Mouse (Mus musculus) limb, embryonic 10.5 days (tissue): ENCODE results near the gene Zfp787. TPM values are rescaled to one million over a fixed set of nuclear protein-coding genes. Genes with fewer than 3 reads are reported as not detected.
"Not testable (repeated sequence)": the region's sequence is repeated elsewhere in the genome, so short reads cannot be mapped to it uniquely, and the experiment has no call there.

Source experiments
- DNase-seq: peaks from one replicate; pipeline ENCODE4 v3.0.0-alpha.2; 2017; ENCODE audit warnings: low spot score
- H3K27ac ChIP-seq: fragments of 300-500 bp; sonication (generic); 2 replicates; pipeline ENCODE4 v1.5.1; 2016; ENCODE audit warnings: mild to moderate bottlenecking
- H3K27me3 ChIP-seq: fragments of 300-500 bp; sonication (generic); 2 replicates; pipeline ENCODE4 v1.6.1; 2016; ENCODE audit warnings: low read depth, mild to moderate bottlenecking; ENCODE audit not compliant: poor library complexity, severe bottlenecking
- H3K36me3 ChIP-seq: fragments of 300-500 bp; sonication (generic); 2 replicates; pipeline ENCODE4 v1.6.1; 2016; ENCODE audit warnings: mild to moderate bottlenecking, moderate library complexity
- H3K4me1 ChIP-seq: fragments of 300-500 bp; sonication (generic); 2 replicates; pipeline ENCODE4 v1.6.1; 2016
- H3K4me3 ChIP-seq: fragments of 300-500 bp; sonication (generic); 2 replicates; pipeline ENCODE4 v1.5.1; 2016; ENCODE audit warnings: mild to moderate bottlenecking, moderate library complexity
- H3K9me3 ChIP-seq: fragments of 300-500 bp; sonication (generic); replicated peaks from 2 replicates; pipeline ENCODE4 v1.6.1; 2016; ENCODE audit warnings: mild to moderate bottlenecking
- WGBS: fragments of 180-500 bp; shearing (Covaris S2); methylation state at CpG from one replicate; pipeline ENCODE4 v1.1.7; 2016; 5-methylcytosine and 5-hydroxymethylcytosine counted together
- polyA plus RNA-seq: library from polyadenylated mRNA; unstranded; fragments of >200 nt; fragmentation: Nextera tagmentation; extraction: Ambion mirVana; gene quantifications from 2 replicates; pipeline ENCODE4 v1.2.1, GENCODE M21; 2016

Zfp787 gene
- polyA plus RNA-seq, 1 experiment from 2014 or later: 29.8 TPM

- no peak overlapping the region for H3K4me3 ChIP-seq
- no peaks in the 10 kb centered on the region for H3K27me3 ChIP-seq
- no peaks in the 10 kb centered on the region for H3K4me1 ChIP-seq
- peaks cover 10% of the 10 kb centered on the region; the same call in 1 of the 2 replicates for H3K9me3 ChIP-seq
- H3K27ac ChIP-seq: no peak overlapping the region
- H3K36me3 ChIP-seq: peaks cover 90% of the 10 kb centered on the region
- DNase-seq: no peak
Measured at GRCm38 (mm10) chr7:6136497-6136896, 19.3 kb downstream of the Zfp787 start.

GRCm38 (mm10) chr7:6132646-6133045 lies 23.2 kb downstream of the Zfp787 start:
- H3K27ac ChIP-seq: no peak overlapping the region
- H3K9me3 ChIP-seq: peaks cover 10% of the 10 kb centered on the region; the same call in 1 of the 2 replicates
- WGBS: 75% methylated on average over 30 of the region's 30 CpGs
- H3K36me3 ChIP-seq: peaks cover 63% of the 10 kb centered on the region
- no peak overlapping the region for H3K4me3 ChIP-seq
- H3K4me1 ChIP-seq: no peaks in the 10 kb centered on the region
- H3K27me3 ChIP-seq: no peaks in the 10 kb centered on the region
- DNase-seq: no peak

- Histone ChIP-seq H3K27ac (no peak overlapping the region), H3K27me3 (no peaks in the 10 kb centered on the region), H3K4me1 (no peaks in the 10 kb centered on the region), H3K9me3 (peaks cover 10% of the 10 kb centered on the region; the same call in 1 of the 2 replicates), H3K4me3 (no peak overlapping the region), H3K36me3 (peaks cover 43% of the 10 kb centered on the region)
- WGBS: 47% methylated on average over 4 of the region's 4 CpGs
- DNase-seq: peak; percentile 40
Measured at GRCm38 (mm10) chr7:6130346-6130745, 25.5 kb downstream of the Zfp787 start.

GRCm38 (mm10) chr7:6126690-6127448 lies 28.9 kb downstream of the Zfp787 start:
- Histone ChIP-seq H3K4me1 (no peaks in the 10 kb centered on the region), H3K36me3 (peaks cover 8% of the 10 kb centered on the region), H3K27ac (no peak overlapping the region), H3K27me3 (no peaks in the 10 kb centered on the region), H3K4me3 (no peak overlapping the region), H3K9me3 (no peaks in the 10 kb centered on the region)
- 39% methylated on average over 7 of the region's 7 CpGs for WGBS
- DNase-seq: peak; percentile 63

- H3K4me1 ChIP-seq, H3K9me3 ChIP-seq, H3K4me3 ChIP-seq, DNase-seq, H3K27me3 ChIP-seq, H3K36me3 ChIP-seq, H3K27ac ChIP-seq: not testable (repeated sequence)
- WGBS: 70% methylated on average over 1 of the region's 1 CpGs
Measured at GRCm38 (mm10) chr7:6121128-6121527, 34.7 kb downstream of the Zfp787 start.

GRCm38 (mm10) chr7:6120104-6120503 lies 35.7 kb downstream of the Zfp787 start:
- not testable (repeated sequence) for H3K27me3 ChIP-seq, DNase-seq, H3K36me3 ChIP-seq, H3K4me3 ChIP-seq, H3K27ac ChIP-seq, H3K9me3 ChIP-seq, H3K4me1 ChIP-seq
- WGBS: 76% methylated on average over 2 of the region's 2 CpGs

- no peak overlapping the region for H3K4me3 ChIP-seq
- no peak for DNase-seq
- H3K9me3 ChIP-seq: no peaks in the 10 kb centered on the region
- no peaks in the 10 kb centered on the region for H3K27me3 ChIP-seq
- H3K27ac ChIP-seq: no peak overlapping the region
- 72% methylated on average over 3 of the region's 3 CpGs for WGBS
- H3K36me3 ChIP-seq: no peaks in the 10 kb centered on the region
- no peaks in the 10 kb centered on the region for H3K4me1 ChIP-seq
Measured at GRCm38 (mm10) chr7:6119501-6119900, 36.3 kb downstream of the Zfp787 start.

Other genes with a start within 250 kb of the Zfp787 start
- gene Vmn1r65, start 145.0 kb downstream of the Zfp787 start, polyA plus RNA-seq: not detected in 2 replicates
- not detected in 2 replicates for gene Nlrp4c, start 110.8 kb downstream of the Zfp787 start, polyA plus RNA-seq
- 85.6 and 88.3 TPM in 2 replicates for gene Zfp444, start 16.2 kb upstream of the Zfp787 start, polyA plus RNA-seq
- not detected in 2 replicates for gene Galp, start 41.1 kb upstream of the Zfp787 start, polyA plus RNA-seq
- not detected in 2 replicates for gene Zscan5b, start 66.3 kb upstream of the Zfp787 start, polyA plus RNA-seq
- not detected in 2 replicates for gene Epp13, start 96.7 kb upstream of the Zfp787 start, polyA plus RNA-seq
- 5.2 and 6.4 TPM in 2 replicates for gene Zfp667, start 130.6 kb upstream of the Zfp787 start, polyA plus RNA-seq
- 5.2 and 6.7 TPM in 2 replicates for gene Zfp583, start 175.3 kb upstream of the Zfp787 start, polyA plus RNA-seq
- 2.6 and 2.8 TPM in 2 replicates for gene Gm3854, start 187.8 kb upstream of the Zfp787 start, polyA plus RNA-seq
- 1.3 and 1.4 TPM in 2 replicates for gene Zfp78, start 207.3 kb upstream of the Zfp787 start, polyA plus RNA-seq
- gene Zfp28, start 227.3 kb upstream of the Zfp787 start, polyA plus RNA-seq: 9.2 and 13.9 TPM in 2 replicates
- 0.09 and 0.34 TPM in 2 replicates for gene Smim17, start 242.7 kb upstream of the Zfp787 start, polyA plus RNA-seq